Mouse (Mus musculus): ENCODE measurements around the gene Cox6b1. TPM values are rescaled to one million over a fixed set of nuclear protein-coding genes. Genes with fewer than 3 reads are reported as not detected.
A peak's percentile ranks its signal among the peaks of the same experiment; 100 is the strongest.

Cox6b1 gene
- polyA plus RNA-seq, 1 experiment from 2014 or later, result 998 TPM

GRCm38 (mm10) chr7:30649591-30650540, 23.9 kb upstream of the Cox6b1 start, which contains the start of gene Rbm42:
TSS of gene Rbm42 (minus strand) at chr7:30650317.
- H3K27me3 ChIP-seq (ENCODE audit: insufficient read depth, low read length), result no peaks in the 10 kb centered on the region
- no peaks in the 10 kb centered on the region for H3K9me3 ChIP-seq (ENCODE audit: low read length)
- peaks cover 12% of the 10 kb centered on the region for H3K4me1 ChIP-seq (ENCODE audit: insufficient read depth)
- H3K9ac ChIP-seq (replicated peaks), result peak within 1 kb of the TSS; percentile 88
- whole genome bisulfite sequencing (ENCODE audit: insufficient replicate concordance), result 2% methylated on average over 59 of the region's 59 CpGs
- H3K36me3 ChIP-seq (replicated peaks; ENCODE audit: insufficient read depth, low read length), result peaks cover 44% of the 10 kb centered on the region
- peak; percentile 98 for DNase-seq
- H3K4me3 ChIP-seq (ENCODE audit: low read depth, low read length), result peak within 1 kb of the TSS; percentile 79
- H3K4me2 ChIP-seq (ENCODE audit: low read depth, low read length), result peak within 1 kb of the TSS; percentile 93
- TF ChIP-seq CTCF (IDR thresholded peaks at IDR 0.05; ENCODE audit: low read depth), result no peak
- peak; percentile 100 for ATAC-seq
- peak within 1 kb of the TSS; percentile 82 for H3K27ac ChIP-seq (ENCODE audit: low read depth)

GRCm38 (mm10) chr7:30639083-30639482, 13.1 kb upstream of the Cox6b1 start:
- no peak overlapping the region for H3K9ac ChIP-seq (replicated peaks)
- ATAC-seq (no peak), DNase-seq (no peak)
- peaks cover 25% of the 10 kb centered on the region for H3K27me3 ChIP-seq (ENCODE audit: insufficient read depth, low read length)
- no peaks in the 10 kb centered on the region for H3K9me3 ChIP-seq (ENCODE audit: low read length)
- H3K4me3 ChIP-seq (ENCODE audit: low read depth, low read length), result no peak overlapping the region
- no peak overlapping the region for H3K27ac ChIP-seq (ENCODE audit: low read depth)
- 20% methylated on average over 4 of the region's 4 CpGs for WGBS (ENCODE audit: insufficient replicate concordance)
- H3K4me1 ChIP-seq (ENCODE audit: insufficient read depth), result peaks cover 9% of the 10 kb centered on the region
- H3K36me3 ChIP-seq (replicated peaks; ENCODE audit: insufficient read depth, low read length), result peaks cover 32% of the 10 kb centered on the region
- no peak overlapping the region for H3K4me2 ChIP-seq (ENCODE audit: low read depth, low read length)
- TF ChIP-seq CTCF (IDR thresholded peaks at IDR 0.05; ENCODE audit: low read depth), result no peak
- no peak for TF ChIP-seq EP300 (IDR thresholded peaks at IDR 0.05; ENCODE audit: low read depth)

- 21% methylated on average over 11 of the region's 11 CpGs for WGBS (ENCODE audit: insufficient replicate concordance)
- no peak for DNase-seq
- Histone ChIP-seq H3K4me2 (ENCODE audit: low read depth, low read length) (no peak overlapping the region), H3K27me3 (ENCODE audit: insufficient read depth, low read length) (peaks cover 42% of the 10 kb centered on the region), H3K36me3 (replicated peaks; ENCODE audit: insufficient read depth, low read length) (peaks cover 9% of the 10 kb centered on the region), H3K4me3 (ENCODE audit: low read depth, low read length) (no peak overlapping the region), H3K9ac (replicated peaks) (no peak overlapping the region), H3K9me3 (ENCODE audit: low read length) (no peaks in the 10 kb centered on the region), H3K27ac (ENCODE audit: low read depth) (no peak overlapping the region), H3K4me1 (ENCODE audit: insufficient read depth) (peaks cover 9% of the 10 kb centered on the region)
- ATAC-seq, result no peak
- TF ChIP-seq EP300 (IDR thresholded peaks at IDR 0.05; ENCODE audit: low read depth) (no peak), CTCF (IDR thresholded peaks at IDR 0.05; ENCODE audit: low read depth) (no peak)
These were observed 10.4 kb upstream of the Cox6b1 start for GRCm38 (mm10) chr7:30636395-30636794.

GRCm38 (mm10) chr7:30635752-30636151, 9.8 kb upstream of the Cox6b1 start, which contains the start of gene Etv2:
TSS of gene Etv2 (minus strand) at chr7:30635852.
- 18% methylated on average over 5 of the region's 5 CpGs for WGBS (ENCODE audit: insufficient replicate concordance)
- no peaks in the 10 kb centered on the region for H3K9me3 ChIP-seq (ENCODE audit: low read length)
- no peak within 1 kb of the TSS for H3K9ac ChIP-seq (replicated peaks)
- peak within 1 kb of the TSS; percentile 47; the same call in 1 of the 2 replicates for H3K4me2 ChIP-seq (ENCODE audit: low read depth, low read length)
- peaks cover 9% of the 10 kb centered on the region for H3K4me1 ChIP-seq (ENCODE audit: insufficient read depth)
- ATAC-seq (no peak), DNase-seq (no peak)
- TF ChIP-seq EP300 (IDR thresholded peaks at IDR 0.05; ENCODE audit: low read depth) (no peak), CTCF (IDR thresholded peaks at IDR 0.05; ENCODE audit: low read depth) (no peak)
- no peak within 1 kb of the TSS for H3K27ac ChIP-seq (ENCODE audit: low read depth)
- peaks cover 44% of the 10 kb centered on the region for H3K27me3 ChIP-seq (ENCODE audit: insufficient read depth, low read length)
- H3K4me3 ChIP-seq (ENCODE audit: low read depth, low read length), result no peak within 1 kb of the TSS
- H3K36me3 ChIP-seq (replicated peaks; ENCODE audit: insufficient read depth, low read length), result 0 out of 2 replicates have a peak, but pooled peaks cover 5% of the 10 kb centered on the region

- peaks cover 6% of the 10 kb centered on the region for H3K4me1 ChIP-seq (ENCODE audit: insufficient read depth)
- H3K27me3 ChIP-seq (ENCODE audit: insufficient read depth, low read length), result peaks cover 49% of the 10 kb centered on the region
- peak; percentile 76 for TF ChIP-seq CTCF (IDR thresholded peaks at IDR 0.05; ENCODE audit: low read depth)
- TF ChIP-seq EP300 (IDR thresholded peaks at IDR 0.05; ENCODE audit: low read depth), result no peak
- H3K4me3 ChIP-seq (ENCODE audit: low read depth, low read length), result no peak overlapping the region
- no peak overlapping the region for H3K9ac ChIP-seq (replicated peaks)
- WGBS (ENCODE audit: insufficient replicate concordance), result 3% methylated on average over 19 of the region's 20 CpGs
- DNase-seq (peak; percentile 82), ATAC-seq (peak; percentile 75)
- H3K27ac ChIP-seq (ENCODE audit: low read depth), result no peak overlapping the region
- H3K9me3 ChIP-seq (ENCODE audit: low read length), result no peaks in the 10 kb centered on the region
- no peaks in the 10 kb centered on the region for H3K36me3 ChIP-seq (replicated peaks; ENCODE audit: insufficient read depth, low read length)
- H3K4me2 ChIP-seq (ENCODE audit: low read depth, low read length), result peak overlapping the region; percentile 47; the same call in 1 of the 2 replicates
These were observed 8.7 kb upstream of the Cox6b1 start for GRCm38 (mm10) chr7:30634621-30635020.

- Histone ChIP-seq H3K36me3 (replicated peaks; ENCODE audit: insufficient read depth, low read length) (no peaks in the 10 kb centered on the region), H3K27ac (ENCODE audit: low read depth) (no peak overlapping the region), H3K9ac (replicated peaks) (no peak overlapping the region), H3K9me3 (ENCODE audit: low read length) (no peaks in the 10 kb centered on the region), H3K4me3 (ENCODE audit: low read depth, low read length) (no peak overlapping the region), H3K4me1 (ENCODE audit: insufficient read depth) (peaks cover 6% of the 10 kb centered on the region), H3K4me2 (ENCODE audit: low read depth, low read length) (no peak overlapping the region; the same call in 1 of the 2 replicates), H3K27me3 (ENCODE audit: insufficient read depth, low read length) (peaks cover 49% of the 10 kb centered on the region)
- ATAC-seq (no peak), DNase-seq (no peak)
- 8% methylated on average over 27 of the region's 27 CpGs for WGBS (ENCODE audit: insufficient replicate concordance)
- TF ChIP-seq CTCF (IDR thresholded peaks at IDR 0.05; ENCODE audit: low read depth), result no peak
- TF ChIP-seq EP300 (IDR thresholded peaks at IDR 0.05; ENCODE audit: low read depth), result no peak
These were observed 7.9 kb upstream of the Cox6b1 start for GRCm38 (mm10) chr7:30633762-30634412.

Measured in liver, postnatal 0 days (tissue).